Mouse (Mus musculus): ENCODE data around the gene Rnf13. TPM values are rescaled to one million over a fixed set of nuclear protein-coding genes. Genes with fewer than 3 reads are reported as not detected.
"Not testable (repeated sequence)": the region's sequence is repeated elsewhere in the genome, so short reads cannot be mapped to it uniquely, and the experiment has no call there.

Gene Rnf13
- polyA plus RNA-seq, 1 experiment from 2014 or later: 51.2 TPM

- ATAC-seq (replicated peaks; ENCODE audit: insufficient number of reproducible peaks, low FRiP score, low TSS enrichment): no peak
- H3K9ac ChIP-seq (ENCODE audit: low read depth, low read length): no peak overlapping the region
- H3K4me3 ChIP-seq (ENCODE audit: low read depth, low read length): no peak overlapping the region
- WGBS (ENCODE audit: insufficient replicate concordance): 84% methylated on average over 1 of the region's 1 CpGs
- no peaks in the 10 kb centered on the region for H3K36me3 ChIP-seq (ENCODE audit: control insufficient read depth, insufficient read depth, low read length)
- 0 out of 2 replicates have a peak, but pooled peaks cover 2% of the 10 kb centered on the region for H3K4me1 ChIP-seq (ENCODE audit: control insufficient read depth, insufficient read depth, low read length)
- no peak overlapping the region for H3K27ac ChIP-seq (ENCODE audit: low read depth, low read length)
- no peak overlapping the region for H3K4me2 ChIP-seq
- no peaks in the 10 kb centered on the region for H3K9me3 ChIP-seq (replicated peaks; ENCODE audit: control insufficient read depth, low read length)
- no peaks in the 10 kb centered on the region for H3K27me3 ChIP-seq (ENCODE audit: control insufficient read depth, insufficient read depth, low read length)
Measured at GRCm38 (mm10) chr3:57739830-57740229, 4.0 kb downstream of the Rnf13 start.

- H3K4me2 ChIP-seq: no peak overlapping the region
- no peaks in the 10 kb centered on the region for H3K4me1 ChIP-seq (ENCODE audit: control insufficient read depth, insufficient read depth, low read length)
- H3K9me3 ChIP-seq (replicated peaks; ENCODE audit: control insufficient read depth, low read length): no peaks in the 10 kb centered on the region
- WGBS (ENCODE audit: insufficient replicate concordance): 89% methylated on average over 3 of the region's 3 CpGs
- H3K4me3 ChIP-seq (ENCODE audit: low read depth, low read length): no peak overlapping the region
- H3K9ac ChIP-seq (ENCODE audit: low read depth, low read length): no peak overlapping the region
- no peak overlapping the region for H3K27ac ChIP-seq (ENCODE audit: low read depth, low read length)
- H3K36me3 ChIP-seq (ENCODE audit: control insufficient read depth, insufficient read depth, low read length): no peaks in the 10 kb centered on the region
- no peak for ATAC-seq (replicated peaks; ENCODE audit: insufficient number of reproducible peaks, low FRiP score, low TSS enrichment)
- no peaks in the 10 kb centered on the region for H3K27me3 ChIP-seq (ENCODE audit: control insufficient read depth, insufficient read depth, low read length)
Measured at GRCm38 (mm10) chr3:57748576-57749267, 12.9 kb downstream of the Rnf13 start.

GRCm38 (mm10) chr3:57776915-57777314, 41.1 kb downstream of the Rnf13 start:
- H3K9me3 ChIP-seq (replicated peaks; ENCODE audit: control insufficient read depth, low read length): no peaks in the 10 kb centered on the region
- H3K27me3 ChIP-seq (ENCODE audit: control insufficient read depth, insufficient read depth, low read length): no peaks in the 10 kb centered on the region
- H3K4me1 ChIP-seq (ENCODE audit: control insufficient read depth, insufficient read depth, low read length): no peaks in the 10 kb centered on the region
- H3K4me2 ChIP-seq: no peak overlapping the region
- H3K27ac ChIP-seq (ENCODE audit: low read depth, low read length): no peak overlapping the region
- H3K36me3 ChIP-seq (ENCODE audit: control insufficient read depth, insufficient read depth, low read length): no peaks in the 10 kb centered on the region
- ATAC-seq (replicated peaks; ENCODE audit: insufficient number of reproducible peaks, low FRiP score, low TSS enrichment): no peak
- WGBS (ENCODE audit: insufficient replicate concordance): 86% methylated on average over 2 of the region's 2 CpGs
- no peak overlapping the region for H3K4me3 ChIP-seq (ENCODE audit: low read depth, low read length)
- no peak overlapping the region for H3K9ac ChIP-seq (ENCODE audit: low read depth, low read length)

GRCm38 (mm10) chr3:57788472-57788871, 52.6 kb downstream of the Rnf13 start:
- ATAC-seq (replicated peaks; ENCODE audit: insufficient number of reproducible peaks, low FRiP score, low TSS enrichment): no peak
- H3K9me3 ChIP-seq (replicated peaks; ENCODE audit: control insufficient read depth, low read length): no peaks in the 10 kb centered on the region
- H3K27ac ChIP-seq (ENCODE audit: low read depth, low read length): peak overlapping the region; percentile 43; the same call in 1 of the 2 replicates
- no peak overlapping the region for H3K9ac ChIP-seq (ENCODE audit: low read depth, low read length)
- no peak overlapping the region for H3K4me3 ChIP-seq (ENCODE audit: low read depth, low read length)
- H3K4me2 ChIP-seq: no peak overlapping the region
- WGBS (ENCODE audit: insufficient replicate concordance): 63% methylated on average over 4 of the region's 4 CpGs
- H3K4me1 ChIP-seq (ENCODE audit: control insufficient read depth, insufficient read depth, low read length): no peaks in the 10 kb centered on the region; the same call in 1 of the 2 replicates
- no peaks in the 10 kb centered on the region for H3K36me3 ChIP-seq (ENCODE audit: control insufficient read depth, insufficient read depth, low read length)
- H3K27me3 ChIP-seq (ENCODE audit: control insufficient read depth, insufficient read depth, low read length): no peaks in the 10 kb centered on the region

DNA sequence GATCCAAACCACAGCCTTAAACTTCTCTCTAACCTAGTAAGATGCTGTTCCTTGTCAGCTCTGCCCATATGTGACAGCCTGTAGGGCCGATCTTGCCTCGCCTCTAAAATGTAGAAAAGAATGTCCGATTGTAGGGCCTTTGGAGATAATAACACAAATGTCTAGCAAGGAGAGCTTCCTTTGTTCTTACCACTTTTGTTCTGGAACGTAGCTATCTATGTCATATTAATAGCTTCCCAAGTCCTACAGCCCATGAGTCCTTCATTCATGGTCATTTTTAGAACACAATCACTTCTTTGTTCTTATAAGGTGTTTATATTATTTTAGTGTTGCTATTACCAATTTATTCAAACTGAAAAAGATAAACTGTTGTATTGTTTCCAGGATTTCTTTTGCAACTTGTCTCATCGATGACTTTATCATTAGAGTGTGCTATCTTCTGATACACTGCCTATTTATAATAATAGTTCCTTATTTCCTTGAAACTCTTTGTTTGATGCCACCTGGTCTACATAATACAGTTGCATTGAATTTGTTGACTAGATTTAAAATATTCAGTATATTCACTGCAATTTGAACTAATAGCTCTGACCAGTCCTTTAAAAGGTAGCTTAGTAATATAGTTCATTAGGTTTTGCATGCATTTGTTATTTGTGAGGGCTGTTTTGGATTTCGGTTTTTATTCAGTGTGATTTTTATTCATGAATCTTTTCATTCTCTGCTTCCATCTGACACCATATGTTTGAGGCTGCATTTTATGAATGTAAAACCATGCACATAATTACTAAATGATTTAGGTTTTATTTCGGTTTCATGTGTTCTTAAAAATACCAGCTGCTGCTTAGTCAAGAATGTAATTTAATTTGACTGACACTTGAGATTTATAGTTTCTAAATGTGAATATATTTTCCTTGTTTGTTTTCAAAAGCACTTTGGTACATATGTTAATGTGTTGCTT, 53.4 kb downstream of the Rnf13 start:
- WGBS (ENCODE audit: insufficient replicate concordance): 62% methylated on average over 7 of the region's 7 CpGs
- no peaks in the 10 kb centered on the region; the same call in 1 of the 2 replicates for H3K4me1 ChIP-seq (ENCODE audit: control insufficient read depth, insufficient read depth, low read length)

GRCm38 (mm10) chr3:57791104-57791503, 55.2 kb downstream of the Rnf13 start:
- Histone ChIP-seq H3K4me2 (no peak overlapping the region), H3K9me3 (replicated peaks; ENCODE audit: control insufficient read depth, low read length) (no peaks in the 10 kb centered on the region), H3K9ac (ENCODE audit: low read depth, low read length) (no peak overlapping the region), H3K27ac (ENCODE audit: low read depth, low read length) (no peak overlapping the region), H3K27me3 (ENCODE audit: control insufficient read depth, insufficient read depth, low read length) (no peaks in the 10 kb centered on the region), H3K4me1 (ENCODE audit: control insufficient read depth, insufficient read depth, low read length) (no peaks in the 10 kb centered on the region; the same call in 1 of the 2 replicates), H3K4me3 (ENCODE audit: low read depth, low read length) (no peak overlapping the region), H3K36me3 (ENCODE audit: control insufficient read depth, insufficient read depth, low read length) (no peaks in the 10 kb centered on the region)
- no peak for ATAC-seq (replicated peaks; ENCODE audit: insufficient number of reproducible peaks, low FRiP score, low TSS enrichment)
- 59% methylated on average over 3 of the region's 3 CpGs for WGBS (ENCODE audit: insufficient replicate concordance)

More for the DNA sequence above, 53.4 kb downstream of the Rnf13 start:
- Histone ChIP-seq H3K4me2 (no peak overlapping the region; the same call in 1 of the 2 replicates), H3K4me3 (ENCODE audit: low read depth, low read length) (no peak overlapping the region), H3K9me3 (replicated peaks; ENCODE audit: control insufficient read depth, low read length) (no peaks in the 10 kb centered on the region), H3K36me3 (ENCODE audit: control insufficient read depth, insufficient read depth, low read length) (no peaks in the 10 kb centered on the region), H3K27me3 (ENCODE audit: control insufficient read depth, insufficient read depth, low read length) (no peaks in the 10 kb centered on the region), H3K9ac (ENCODE audit: low read depth, low read length) (no peak overlapping the region), H3K27ac (ENCODE audit: low read depth, low read length) (no peak overlapping the region)
- ATAC-seq (replicated peaks; ENCODE audit: insufficient number of reproducible peaks, low FRiP score, low TSS enrichment): no peak

DNA sequence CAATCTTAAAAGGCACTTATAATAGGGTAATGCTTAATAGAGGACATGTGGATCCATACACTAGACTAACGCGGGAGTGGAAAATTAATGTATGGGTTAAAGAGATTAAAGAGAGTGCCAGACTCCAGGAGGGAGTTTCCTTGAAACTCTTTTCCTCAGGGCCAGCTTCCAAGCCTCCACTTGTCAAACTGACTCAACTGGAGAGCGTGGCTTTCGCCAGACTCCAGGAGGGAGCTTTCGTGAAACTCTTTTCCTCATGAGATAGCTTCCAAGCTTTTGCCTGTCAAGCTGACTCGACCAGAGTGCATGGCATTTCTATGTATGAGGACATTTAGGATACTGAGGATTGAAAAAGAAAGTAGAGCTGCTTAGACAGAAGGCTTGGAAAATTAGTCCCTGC, 59.2 kb downstream of the Rnf13 start:
- H3K4me3 ChIP-seq (ENCODE audit: low read depth, low read length); H3K4me2 ChIP-seq; H3K27me3 ChIP-seq (ENCODE audit: control insufficient read depth, insufficient read depth, low read length); H3K4me1 ChIP-seq (ENCODE audit: control insufficient read depth, insufficient read depth, low read length); H3K9ac ChIP-seq (ENCODE audit: low read depth, low read length); H3K36me3 ChIP-seq (ENCODE audit: control insufficient read depth, insufficient read depth, low read length); H3K27ac ChIP-seq (ENCODE audit: low read depth, low read length); H3K9me3 ChIP-seq (replicated peaks; ENCODE audit: control insufficient read depth, low read length); ATAC-seq (replicated peaks; ENCODE audit: insufficient number of reproducible peaks, low FRiP score, low TSS enrichment): not testable (repeated sequence)
- 57% methylated on average over 6 of the region's 6 CpGs for WGBS (ENCODE audit: insufficient replicate concordance)

GRCm38 (mm10) chr3:57815447-57815846, 79.6 kb downstream of the Rnf13 start:
- 0 out of 2 replicates have a peak, but pooled peaks have one; percentile 18 for ATAC-seq (replicated peaks; ENCODE audit: insufficient number of reproducible peaks, low FRiP score, low TSS enrichment)
- 78% methylated on average over 6 of the region's 6 CpGs for WGBS (ENCODE audit: insufficient replicate concordance)
- Histone ChIP-seq H3K36me3 (ENCODE audit: control insufficient read depth, insufficient read depth, low read length) (no peaks in the 10 kb centered on the region), H3K27me3 (ENCODE audit: control insufficient read depth, insufficient read depth, low read length) (no peaks in the 10 kb centered on the region), H3K9me3 (replicated peaks; ENCODE audit: control insufficient read depth, low read length) (no peaks in the 10 kb centered on the region), H3K9ac (ENCODE audit: low read depth, low read length) (no peak overlapping the region), H3K4me3 (ENCODE audit: low read depth, low read length) (no peak overlapping the region), H3K4me2 (no peak overlapping the region), H3K4me1 (ENCODE audit: control insufficient read depth, insufficient read depth, low read length) (no peaks in the 10 kb centered on the region), H3K27ac (ENCODE audit: low read depth, low read length) (no peak overlapping the region)
